Mouse (Mus musculus) megakaryocyte-erythroid progenitor cell, adult 5-6 weeks (primary cell): Measurements from ENCODE around the gene D230025D16Rik. TPM values are rescaled to one million over a fixed set of nuclear protein-coding genes. Genes with fewer than 3 reads are reported as not detected.

Experiments used
- total RNA-seq, 2 experiments: library from RNA; stranded (forward) in 1 of 2; stranded (reverse) in 1 of 2; fragments of 200-1000, 215-1000 nt in 1 of 2; fragments of >200 nt in 1 of 2; fragmentation: Nextera tagmentation in 1 of 2; gene quantifications; 2 replicates each; pipeline ENCODE4 v1.2.3; 2014 to 2017

Gene D230025D16Rik
- total RNA-seq, 2 experiments from 2014 or later = 11.3 to 22.9 TPM

Other genes starting within 250 kb of the D230025D16Rik start
- gene Ces2h, start 224.3 kb upstream of the D230025D16Rik start, total RNA-seq (2014; fragmentation: Nextera tagmentation) = not detected in 2 replicates
- not detected in 2 replicates for gene Ces2h, start 224.3 kb upstream of the D230025D16Rik start, total RNA-seq (2017)
- gene Ces3a, start 176.5 kb upstream of the D230025D16Rik start, total RNA-seq (2014; fragmentation: Nextera tagmentation) = not detected in 2 replicates
- not detected in 2 replicates for gene Ces3a, start 176.5 kb upstream of the D230025D16Rik start, total RNA-seq (2017)
- gene Ces3b, start 141.4 kb upstream of the D230025D16Rik start, total RNA-seq (2014; fragmentation: Nextera tagmentation) = not detected in 2 replicates
- gene Ces3b, start 141.4 kb upstream of the D230025D16Rik start, total RNA-seq (2017) = not detected in 2 replicates
- gene Ces4a, start 93.3 kb upstream of the D230025D16Rik start, total RNA-seq (2014; fragmentation: Nextera tagmentation) = not detected in 2 replicates
- gene Ces4a, start 93.3 kb upstream of the D230025D16Rik start, total RNA-seq (2017) = not detected in 2 replicates
- gene Cbfb, start 54.5 kb upstream of the D230025D16Rik start, total RNA-seq (2014; fragmentation: Nextera tagmentation) = 29.5 and 34.0 TPM in 2 replicates
- 48.2 and 98.0 TPM in 2 replicates for gene Cbfb, start 54.5 kb upstream of the D230025D16Rik start, total RNA-seq (2017)
- 1.4 and 2.6 TPM in 2 replicates for gene B3gnt9, start 30.0 kb downstream of the D230025D16Rik start, total RNA-seq (2014; fragmentation: Nextera tagmentation)
- gene B3gnt9, start 30.0 kb downstream of the D230025D16Rik start, total RNA-seq (2017) = 0.23 TPM in 1 of 2 replicates, not detected in the other
- 10.1 and 18.1 TPM in 2 replicates for gene Tradd, start 39.5 kb downstream of the D230025D16Rik start, total RNA-seq (2014; fragmentation: Nextera tagmentation)
- gene Tradd, start 39.5 kb downstream of the D230025D16Rik start, total RNA-seq (2017) = 14.0 and 15.0 TPM in 2 replicates
- gene Fbxl8, start 39.5 kb downstream of the D230025D16Rik start, total RNA-seq (2014; fragmentation: Nextera tagmentation) = 2.4 and 2.7 TPM in 2 replicates
- 1.7 and 1.9 TPM in 2 replicates for gene Fbxl8, start 39.5 kb downstream of the D230025D16Rik start, total RNA-seq (2017)
- gene Hsf4, start 44.7 kb downstream of the D230025D16Rik start, total RNA-seq (2014; fragmentation: Nextera tagmentation) = not detected in 2 replicates
- not detected in 2 replicates for gene Hsf4, start 44.7 kb downstream of the D230025D16Rik start, total RNA-seq (2017)
- gene Nol3, start 51.0 kb downstream of the D230025D16Rik start, total RNA-seq (2014; fragmentation: Nextera tagmentation) = 0.49 TPM in 1 of 2 replicates, not detected in the other
- gene Nol3, start 51.0 kb downstream of the D230025D16Rik start, total RNA-seq (2017) = 0.04 TPM in 1 of 2 replicates, not detected in the other
- gene 4931428F04Rik, start 64.7 kb downstream of the D230025D16Rik start, total RNA-seq (2014; fragmentation: Nextera tagmentation) = 3.2 and 4.9 TPM in 2 replicates
- gene 4931428F04Rik, start 64.7 kb downstream of the D230025D16Rik start, total RNA-seq (2017) = 0.42 and 5.5 TPM in 2 replicates
- 0.64 and 7.1 TPM in 2 replicates for gene Exoc3l, start 71.0 kb downstream of the D230025D16Rik start, total RNA-seq (2014; fragmentation: Nextera tagmentation)
- 0.27 TPM in 1 of 2 replicates, not detected in the other for gene Exoc3l, start 71.0 kb downstream of the D230025D16Rik start, total RNA-seq (2017)
- gene E2f4, start 72.5 kb downstream of the D230025D16Rik start, total RNA-seq (2014; fragmentation: Nextera tagmentation) = 385 and 390 TPM in 2 replicates
- 74.9 and 128 TPM in 2 replicates for gene E2f4, start 72.5 kb downstream of the D230025D16Rik start, total RNA-seq (2017)
- gene Elmo3, start 80.5 kb downstream of the D230025D16Rik start, total RNA-seq (2014; fragmentation: Nextera tagmentation) = 1.4 and 7.7 TPM in 2 replicates
- gene Elmo3, start 80.5 kb downstream of the D230025D16Rik start, total RNA-seq (2017) = 0.61 TPM in 1 of 2 replicates, not detected in the other
- 8.3 and 9.8 TPM in 2 replicates for gene Lrrc29, start 101.1 kb downstream of the D230025D16Rik start, total RNA-seq (2014; fragmentation: Nextera tagmentation)
- 4.8 TPM in 2 replicates for gene Lrrc29, start 101.1 kb downstream of the D230025D16Rik start, total RNA-seq (2017)
- gene Tmem208, start 101.2 kb downstream of the D230025D16Rik start, total RNA-seq (2014; fragmentation: Nextera tagmentation) = 86.9 and 175 TPM in 2 replicates
- gene Tmem208, start 101.2 kb downstream of the D230025D16Rik start, total RNA-seq (2017) = 46.9 and 64.6 TPM in 2 replicates
- 7.0 and 9.1 TPM in 2 replicates for gene Fhod1, start 122.8 kb downstream of the D230025D16Rik start, total RNA-seq (2014; fragmentation: Nextera tagmentation)
- 0.99 and 8.2 TPM in 2 replicates for gene Fhod1, start 122.8 kb downstream of the D230025D16Rik start, total RNA-seq (2017)
- 0.22 TPM in 1 of 2 replicates, not detected in the other for gene Slc9a5, start 123.7 kb downstream of the D230025D16Rik start, total RNA-seq (2014; fragmentation: Nextera tagmentation)
- 0.04 TPM in 1 of 2 replicates, not detected in the other for gene Slc9a5, start 123.7 kb downstream of the D230025D16Rik start, total RNA-seq (2017)
- gene Plekhg4, start 148.1 kb downstream of the D230025D16Rik start, total RNA-seq (2014; fragmentation: Nextera tagmentation) = not detected in 2 replicates
- gene Plekhg4, start 148.1 kb downstream of the D230025D16Rik start, total RNA-seq (2017) = not detected in 2 replicates
- gene Kctd19, start 188.4 kb downstream of the D230025D16Rik start, total RNA-seq (2014; fragmentation: Nextera tagmentation) = not detected in 2 replicates
- not detected in 2 replicates for gene Kctd19, start 188.4 kb downstream of the D230025D16Rik start, total RNA-seq (2017)
- gene Lrrc36, start 188.4 kb downstream of the D230025D16Rik start, total RNA-seq (2014; fragmentation: Nextera tagmentation) = 0.61 and 1.5 TPM in 2 replicates
- 0.46 TPM in 1 of 2 replicates, not detected in the other for gene Lrrc36, start 188.4 kb downstream of the D230025D16Rik start, total RNA-seq (2017)
- gene Tppp3, start 246.4 kb downstream of the D230025D16Rik start, total RNA-seq (2014; fragmentation: Nextera tagmentation) = 0.45 and 1.4 TPM in 2 replicates
- 1.3 TPM in 1 of 2 replicates, not detected in the other for gene Tppp3, start 246.4 kb downstream of the D230025D16Rik start, total RNA-seq (2017)